ENCODE assay signal across 8 mouse cellular contexts in the genomic region with DNA sequence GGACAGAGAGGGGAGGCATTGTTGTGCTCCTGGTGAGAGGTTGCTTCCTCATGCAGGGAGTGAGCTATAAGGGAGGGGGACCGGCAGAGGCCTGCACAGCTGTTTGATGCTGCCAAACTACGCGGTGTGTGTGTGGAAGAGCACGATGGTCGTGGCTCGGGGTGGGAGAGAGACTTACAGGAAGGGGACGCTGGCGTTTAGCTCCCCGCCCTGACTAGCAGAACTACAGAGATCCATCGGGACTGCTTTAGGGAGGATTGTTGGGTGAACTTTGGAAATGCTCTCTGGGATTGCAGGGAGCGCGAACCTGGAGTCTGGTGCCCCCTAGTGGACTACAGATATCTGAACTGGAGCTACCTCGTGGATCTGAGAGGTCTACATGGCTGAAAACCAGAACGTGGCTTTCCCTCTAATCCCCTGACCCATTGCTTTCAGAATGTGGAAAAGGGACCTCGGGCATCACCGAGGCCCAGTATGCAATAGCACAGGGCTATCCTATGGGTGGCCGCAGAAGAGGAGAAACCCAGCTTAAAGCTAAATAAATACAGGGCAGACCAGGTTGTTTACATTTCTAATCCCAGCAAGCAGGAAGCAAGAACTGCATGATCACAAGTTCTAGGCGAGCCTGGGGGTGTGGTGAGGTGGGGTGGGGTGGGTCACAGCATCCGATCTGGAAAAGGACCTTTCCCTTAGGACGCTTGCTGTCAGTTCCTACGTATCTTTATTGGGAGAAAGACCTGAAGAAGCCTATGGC. TPM values are rescaled to one million over a fixed set of nuclear protein-coding genes. Genes with fewer than 3 reads are reported as not detected.
DNase-seq lines count a peak whose midpoint lies in the region; ATAC-seq and TF ChIP-seq lines count a peak whose summit lies in the region.

No protein-coding gene starts in this region.

- peak; percentile 83 for TF ChIP-seq CTCF in layer of hippocampus, adult 2 months (conservative IDR thresholded peaks at IDR 0.05)
- TF ChIP-seq CTCF in lung, postnatal 0 days (IDR thresholded peaks at IDR 0.05) = peak; percentile 77

- no peaks in the 10 kb centered on the region for H3K9me3 ChIP-seq in forebrain, embryonic 16.5 days (ENCODE audit: control insufficient read depth, low read length)
- H3K9me3 ChIP-seq in lung, postnatal 0 days (ENCODE audit: low read length) = no peaks in the 10 kb centered on the region

- peak overlapping the region; percentile 37; the same call in 1 of the 2 replicates for H3K9ac ChIP-seq in forebrain, embryonic 16.5 days (replicated peaks; ENCODE audit: low read depth, low read length)
- H3K9ac ChIP-seq in lung, postnatal 0 days (replicated peaks; ENCODE audit: low read depth) = no peak overlapping the region

- no peaks in the 10 kb centered on the region for H3K36me3 ChIP-seq in forebrain, embryonic 16.5 days (ENCODE audit: control insufficient read depth, insufficient read depth)
- no peaks in the 10 kb centered on the region for H3K36me3 ChIP-seq in lung, postnatal 0 days (ENCODE audit: insufficient read depth, low read length)

- H3K4me2 ChIP-seq in forebrain, embryonic 16.5 days (ENCODE audit: low read length) = peak overlapping the region; percentile 50
- peak overlapping the region; percentile 39 for H3K4me2 ChIP-seq in lung, postnatal 0 days (replicated peaks; ENCODE audit: low read depth, low read length)

- no peak overlapping the region for H3K27ac ChIP-seq in forebrain, embryonic 16.5 days (ENCODE audit: low read length)
- H3K27ac ChIP-seq in layer of hippocampus, adult 2 months = no peak overlapping the region
- H3K27ac ChIP-seq in lung, postnatal 0 days (ENCODE audit: low read length) = no peak overlapping the region

- peak; percentile 90 for ATAC-seq in forebrain, embryonic 16.5 days
- peak; percentile 75 for ATAC-seq in lung, postnatal 0 days
- ATAC-seq in monocyte, adult 5-6 weeks (replicated peaks; ENCODE audit: insufficient number of reproducible peaks, low FRiP score, low TSS enrichment, poor library complexity, severe bottlenecking) = no peak

- DNase-seq in MN1 (ENCODE audit: low spot score) = peak; percentile 39
- DNase-seq in cerebellum, adult 18-20 months = peak; percentile 43 to 61
- peak; percentile 58 for DNase-seq in heart, postnatal 4 days
- peak; percentile 42 to 49 for DNase-seq in layer of hippocampus, adult 2 months (ENCODE audit: low spot score in 2 of 2)
- DNase-seq in lung, postnatal 0 days (ENCODE audit: low spot score) = peak; percentile 71
- peak; percentile 22 for DNase-seq in retina, adult 2 months (ENCODE audit: low read depth, low spot score)

- WGBS in forebrain, embryonic 16.5 days = 22% methylated on average over 21 of the region's 21 CpGs
- WGBS in lung, postnatal 0 days = 19% methylated on average over 21 of the region's 21 CpGs

- H3K4me1 ChIP-seq in forebrain, embryonic 16.5 days (replicated peaks; ENCODE audit: control insufficient read depth, insufficient read depth, low read length) = no peaks in the 10 kb centered on the region
- H3K4me1 ChIP-seq in lung, postnatal 0 days (ENCODE audit: insufficient read depth, low read depth, low read length) = no peaks in the 10 kb centered on the region

- no peak for TF ChIP-seq EP300 in lung, postnatal 0 days (IDR thresholded peaks at IDR 0.05)

- H3K27me3 ChIP-seq in forebrain, embryonic 16.5 days (replicated peaks; ENCODE audit: control insufficient read depth, insufficient read depth, low read length) = 0 out of 2 replicates have a peak, but pooled peaks cover 5% of the 10 kb centered on the region
- no peaks in the 10 kb centered on the region for H3K27me3 ChIP-seq in lung, postnatal 0 days (replicated peaks; ENCODE audit: insufficient read depth, low read length)

- peak overlapping the region; percentile 29 for H3K4me3 ChIP-seq in forebrain, embryonic 16.5 days (replicated peaks; ENCODE audit: low read length)
- H3K4me3 ChIP-seq in layer of hippocampus, adult 2 months = peak overlapping the region; percentile 24; the same call in 1 of the 2 replicates
- 0 out of 2 replicates have a peak overlapping the region, but pooled peaks have one; percentile 10 for H3K4me3 ChIP-seq in lung, postnatal 0 days (ENCODE audit: low read depth, low read length)

RNA-seq across cellular contexts. Expression of gene AU015836, which starts 57.2 kb away (rescaled TPM):
- polyA plus RNA-seq in forebrain, embryonic 16.5 days (2015; fragmentation: Nextera tagmentation; extraction: Ambion mirVana) = not detected in 2 replicates
- total RNA-seq in heart, postnatal 4 days (2021) = not detected
- not detected for total RNA-seq in layer of hippocampus, adult 2 months (2021)
- 0.11 TPM in 1 of 2 replicates, not detected in the other for polyA plus RNA-seq in lung, postnatal 0 days (2015; fragmentation: Nextera tagmentation; extraction: Ambion mirVana)
- total RNA-seq in monocyte, adult 5-6 weeks (2017) = not detected in 3 replicates
